Mouse (Mus musculus) neural tube, embryonic 10.5 days (tissue): ENCODE measurements at regions not wholly inside any gene's neighbourhood (a gene's known extent, or its start where the extent isn't known, plus 50 kb on each side); places are given as distances from the start of the nearest gene placed in this dataset.

ENCODE experiments used
- DNase-seq: peaks from one replicate; pipeline ENCODE4 v3.0.0-alpha.2; 2017; ENCODE audit warnings: low spot score; ENCODE audit errors: extremely low spot score

DNA sequence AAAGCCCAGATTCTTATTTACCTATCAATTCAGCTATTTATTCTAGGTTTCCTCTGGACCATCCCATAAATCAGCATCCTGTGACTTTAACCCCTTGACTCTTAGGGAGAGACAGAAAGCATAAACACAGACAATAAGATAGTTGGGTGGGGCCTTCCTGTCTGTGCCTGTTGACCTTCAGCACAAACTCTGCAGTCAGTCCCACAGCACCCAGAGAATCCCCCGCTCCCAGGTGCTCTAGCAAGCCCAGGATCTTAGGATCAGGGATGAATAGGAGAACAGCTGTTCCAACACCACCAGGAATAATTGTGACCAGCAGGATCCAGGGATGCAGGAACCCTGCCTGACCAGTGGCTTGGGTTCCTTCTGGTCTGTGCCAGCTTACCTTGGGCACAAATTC lies 107.8 kb downstream of the Basp1 start:
- no peak for DNase-seq

- no peak for DNase-seq
Observed at GRCm38 (mm10) chr15:25303379-25303778, 110.2 kb downstream of the Basp1 start.

- DNase-seq = no peak
Observed at GRCm38 (mm10) chr15:25302671-25303294, 110.8 kb downstream of the Basp1 start.

DNA sequence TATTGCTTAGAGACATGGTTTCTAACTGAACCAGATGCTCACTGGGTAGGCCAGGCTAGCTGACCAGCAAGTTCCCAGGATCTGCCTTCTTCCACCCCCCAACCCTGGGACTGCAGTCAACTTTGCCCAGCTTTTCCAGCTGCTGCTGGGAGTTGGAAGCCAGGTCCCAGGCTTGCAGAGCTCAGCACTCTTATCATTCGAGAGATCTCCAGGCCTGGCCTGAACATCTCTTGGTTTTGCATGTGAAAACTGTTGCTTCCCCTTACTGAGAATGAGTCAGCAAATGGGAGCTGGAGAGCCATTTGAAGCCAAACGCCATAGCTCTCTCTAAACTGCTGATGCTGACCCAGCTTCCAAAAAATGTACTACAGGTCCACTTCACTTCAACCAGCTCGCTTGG lies 111.8 kb downstream of the Basp1 start:
- no peak for DNase-seq

DNA sequence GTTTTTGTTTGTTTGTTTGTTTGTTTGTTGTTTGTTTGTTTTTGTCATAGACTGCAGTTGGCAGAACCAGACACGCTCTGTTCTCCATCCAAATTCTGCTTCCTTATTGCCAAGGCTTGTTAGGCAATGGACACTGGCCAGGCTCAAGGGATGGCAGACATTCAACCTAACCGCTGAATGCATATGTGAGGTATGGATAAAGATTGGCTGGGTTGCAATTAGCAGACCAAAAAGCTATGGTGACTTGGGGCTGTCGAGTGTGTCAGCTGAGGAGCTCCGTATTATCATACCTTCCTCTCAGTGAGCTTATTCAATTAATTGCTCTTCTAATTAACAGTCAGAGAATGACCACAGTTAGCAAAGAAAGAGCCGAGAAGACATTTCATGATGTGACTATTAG lies 116.3 kb downstream of the Basp1 start:
- no peak for DNase-seq

GRCm38 (mm10) chr15:25296714-25297113 lies 116.8 kb downstream of the Basp1 start:
- no peak for DNase-seq

DNA sequence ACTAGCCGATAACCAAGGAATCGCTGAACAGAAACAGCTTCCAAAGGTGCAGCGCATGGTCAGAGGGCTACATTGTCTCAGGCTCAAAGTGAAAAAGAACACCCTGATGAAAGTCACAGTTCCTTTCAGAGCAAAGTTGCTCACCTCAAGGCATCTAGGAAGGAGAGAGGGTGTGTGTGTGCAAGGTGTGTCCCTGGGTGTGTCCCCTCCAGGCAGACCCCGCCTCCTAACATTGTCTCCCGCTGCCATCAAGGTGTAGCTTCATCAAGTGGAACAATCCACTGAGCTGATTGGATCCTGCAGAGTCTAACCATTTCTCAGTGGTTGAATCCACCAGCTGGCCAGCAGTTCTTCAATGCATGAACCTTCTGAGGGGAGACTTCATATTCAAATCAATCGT lies 117.8 kb downstream of the Basp1 start:
- no peak for DNase-seq

DNA sequence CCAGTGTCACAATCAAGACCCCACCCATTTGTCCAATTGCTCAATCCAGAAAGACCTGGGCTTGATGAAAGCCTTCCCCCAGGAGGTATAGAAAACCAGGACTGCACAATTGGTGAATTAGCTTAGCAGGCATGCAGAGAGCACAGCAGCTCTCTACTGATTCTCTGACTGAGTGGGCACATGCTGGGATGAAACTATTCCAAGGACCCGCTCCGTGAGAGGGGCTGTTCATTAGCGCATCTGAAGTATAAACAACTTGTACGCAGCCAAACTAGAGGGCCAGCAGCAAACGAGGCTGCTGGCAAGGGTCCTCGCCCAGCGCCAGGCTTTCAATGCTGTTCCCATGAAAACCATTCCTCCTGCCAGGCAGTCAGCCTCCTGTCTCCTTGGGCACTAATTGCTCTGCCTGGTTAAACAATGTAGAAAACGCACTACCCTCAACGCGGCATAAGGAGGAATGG lies 122.3 kb downstream of the Basp1 start:
- no peak for DNase-seq

- DNase-seq = no peak
Observed at GRCm38 (mm10) chr15:25287850-25288249, 125.7 kb downstream of the Basp1 start.

GRCm38 (mm10) chr15:25284354-25285199 lies 129.0 kb downstream of the Basp1 start:
- DNase-seq = no peak

GRCm38 (mm10) chr15:25283713-25284112 lies 129.9 kb downstream of the Basp1 start:
- no peak for DNase-seq

- DNase-seq = no peak
Observed at GRCm38 (mm10) chr15:25282346-25282745, 131.2 kb downstream of the Basp1 start.

DNA sequence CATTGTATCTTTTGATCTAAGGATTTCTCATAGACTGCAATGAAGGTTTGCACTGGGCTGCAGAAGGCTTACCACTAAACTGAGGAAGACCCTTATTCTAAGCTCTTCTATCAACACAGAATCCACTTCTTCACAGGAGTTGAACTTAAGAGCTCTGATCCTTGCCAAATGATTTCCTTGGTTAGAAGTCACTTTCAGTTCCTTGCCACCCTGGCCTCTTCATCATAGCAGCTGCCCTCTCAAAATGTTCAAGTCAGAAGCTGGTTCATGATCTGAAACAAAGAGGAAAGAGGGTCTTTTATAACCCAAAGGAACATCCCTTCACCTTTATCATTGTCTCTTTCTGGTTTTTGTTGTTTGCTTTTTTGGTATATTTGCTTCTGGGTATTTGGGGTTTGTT lies 131.6 kb downstream of the Basp1 start:
- no peak for DNase-seq

DNA sequence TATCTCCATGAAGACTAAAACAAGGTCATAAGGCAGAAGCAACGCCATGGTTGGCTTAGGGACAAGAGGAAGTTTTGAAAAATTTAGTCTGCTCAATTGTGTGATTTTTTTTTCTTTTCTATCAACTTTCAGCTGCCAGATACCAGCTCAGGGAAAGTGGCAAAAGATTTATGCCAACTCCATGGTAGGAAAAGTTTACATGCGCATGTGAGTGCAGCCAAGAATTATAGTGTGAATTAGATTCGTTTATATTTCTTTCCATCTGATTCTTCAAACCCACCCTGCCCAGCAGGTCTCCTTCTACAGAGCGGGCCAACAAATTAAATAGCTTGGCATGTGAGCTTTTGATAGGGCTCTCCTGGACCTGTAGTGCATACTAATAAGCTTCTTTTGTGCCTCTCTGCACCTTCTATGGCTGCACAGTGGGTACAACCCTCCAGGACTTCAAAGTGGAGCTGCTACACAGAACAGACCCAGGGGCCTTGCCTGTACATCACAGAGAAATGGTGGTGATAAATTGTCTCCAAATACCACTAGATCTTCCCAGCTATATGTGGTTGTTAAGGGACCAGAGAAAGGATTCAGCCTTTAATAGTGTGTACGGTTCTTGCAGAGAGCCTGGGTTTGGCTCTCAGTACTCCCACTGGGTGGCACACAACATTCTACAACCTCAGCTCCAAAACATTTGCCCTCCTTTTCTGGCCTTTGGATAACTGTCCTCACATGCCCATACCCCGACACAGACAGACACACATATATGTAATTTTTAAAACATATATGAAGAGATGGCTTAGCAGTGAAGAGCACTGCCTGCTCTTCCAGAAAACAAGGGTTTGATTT lies 135.0 kb downstream of the Basp1 start:
- DNase-seq = no peak

DNA sequence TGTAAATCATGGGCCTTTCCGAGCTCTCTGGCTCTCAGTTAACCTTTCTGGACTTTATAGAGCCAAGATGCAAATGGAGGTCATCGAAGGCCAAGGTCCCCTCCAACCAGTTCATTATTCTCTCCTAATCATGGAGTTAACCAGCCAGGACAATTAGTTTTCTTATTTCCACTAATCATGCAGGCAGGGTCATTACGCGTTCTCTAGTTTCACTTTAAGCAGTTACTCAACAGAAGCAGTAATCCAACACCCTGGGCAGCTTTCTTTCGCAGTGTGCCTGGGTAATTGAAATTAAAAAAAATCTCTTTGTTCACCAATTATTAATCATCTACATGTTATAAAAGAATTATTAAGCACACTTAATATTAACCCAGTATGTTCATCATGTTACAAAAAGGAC lies 137.3 kb downstream of the Basp1 start:
- DNase-seq = no peak

- no peak for DNase-seq
Observed at GRCm38 (mm10) chr15:25271886-25272285, 141.7 kb downstream of the Basp1 start.

DNA sequence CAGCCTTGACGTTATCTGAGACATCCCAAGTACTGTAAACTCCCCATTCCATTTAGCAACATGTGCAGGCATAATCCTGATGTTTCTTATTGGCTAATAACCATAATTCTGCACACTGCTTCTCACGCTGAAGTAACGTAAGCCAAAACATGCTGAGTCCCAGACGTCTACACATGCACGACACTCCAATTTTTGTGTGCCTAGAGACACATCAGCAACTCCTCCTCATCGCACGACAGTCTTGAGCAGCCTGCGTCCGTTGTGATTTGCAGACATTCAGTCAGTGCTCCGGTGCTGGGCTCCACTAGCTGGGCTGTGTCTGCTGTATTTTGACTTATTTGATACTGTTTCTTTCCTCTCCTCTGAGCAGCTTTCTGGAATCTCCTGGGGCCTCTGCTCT lies 143.2 kb downstream of the Basp1 start:
- DNase-seq = no peak

DNA sequence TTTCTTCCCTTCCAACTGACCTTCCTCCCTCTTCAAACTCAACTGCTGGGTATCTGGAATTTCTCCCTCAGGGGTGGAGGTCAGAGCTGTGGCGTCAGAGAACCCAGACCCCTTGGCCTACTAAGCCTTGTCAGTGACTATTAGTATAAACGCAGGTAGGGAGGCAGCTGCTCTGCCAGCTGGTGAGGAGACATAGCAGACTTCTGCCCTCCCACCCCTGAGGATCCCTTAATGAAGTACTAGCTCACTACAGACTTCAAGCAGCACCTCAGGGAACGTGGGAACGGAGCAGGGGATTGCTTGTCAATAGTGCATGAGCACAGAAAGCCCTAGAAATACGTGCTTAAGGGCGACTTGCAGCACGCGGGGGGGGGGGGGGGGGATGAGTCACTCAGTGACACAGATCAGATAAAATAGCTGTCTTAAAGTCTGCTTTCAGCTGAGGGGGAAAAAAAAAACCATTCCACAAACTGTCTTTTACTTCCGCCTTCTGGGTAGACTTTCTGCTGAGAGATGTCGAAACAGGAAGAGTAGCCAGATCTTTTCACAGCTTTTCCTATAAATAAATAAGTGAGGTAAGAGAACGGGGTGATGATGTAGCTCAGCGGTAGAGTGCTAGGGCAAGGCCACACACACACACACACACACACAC lies 144.1 kb downstream of the Basp1 start:
- DNase-seq = no peak

DNA sequence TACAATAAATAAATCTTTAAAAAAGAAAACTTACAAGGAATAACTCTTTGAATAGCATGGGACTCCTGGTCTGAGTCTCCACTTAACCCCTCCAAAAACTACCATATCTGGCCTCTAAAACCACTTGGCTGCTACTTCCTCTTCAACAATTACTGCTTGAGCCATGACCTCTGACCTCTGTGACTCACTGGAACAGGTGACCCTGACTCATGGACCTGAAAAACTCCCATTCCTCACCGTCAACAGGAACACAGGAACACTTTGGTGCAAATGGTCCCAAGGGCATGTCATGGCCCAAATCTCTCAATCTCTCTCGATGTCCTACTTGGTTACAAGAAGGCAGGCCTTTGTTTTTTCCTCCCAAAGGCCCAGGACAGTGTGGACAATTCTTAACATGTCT lies 145.1 kb downstream of the Basp1 start:
- no peak for DNase-seq

DNA sequence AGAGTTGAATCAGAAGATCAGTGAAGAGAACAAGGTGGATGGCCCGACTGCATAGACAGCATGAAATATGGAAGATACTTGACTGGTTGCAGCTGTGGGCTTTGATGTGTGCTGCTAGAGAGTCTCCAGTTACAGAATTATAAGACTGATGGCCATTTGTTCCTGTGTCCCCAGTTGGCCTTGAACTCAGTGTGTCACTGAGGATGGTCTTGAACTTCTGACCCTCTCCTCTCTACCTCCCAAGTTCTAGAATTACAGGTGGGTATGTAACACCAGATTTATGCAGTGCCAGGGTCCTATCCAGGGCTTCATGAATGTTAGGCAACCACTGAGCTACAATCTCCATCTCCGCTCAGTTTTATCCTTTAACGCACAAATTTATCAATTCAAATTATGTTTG lies 146.1 kb downstream of the Basp1 start:
- DNase-seq = no peak
